Mouse (Mus musculus) activated CD4-positive, CD25-positive, alpha-beta regulatory T cell, adult 4 months (primary cell): Measurements from ENCODE around the gene Kcnmb3. TPM values are rescaled to one million over a fixed set of nuclear protein-coding genes. Genes with fewer than 3 reads are reported as not detected.

ENCODE experiments used
- ATAC-seq: one replicate; pipeline ENCODE4 v1.8.0; 2017
- polyA plus RNA-seq, 2 experiments: library from polyadenylated mRNA; unstranded; fragments of 100-300 nt; shearing (Covaris generic); gene quantifications; one replicate each; pipeline ENCODE4 v1.2.1; 2017

The Kcnmb3 gene
- polyA plus RNA-seq = under 1 TPM; 0.46 to 0.52 TPM

GRCm38 (mm10) chr3:32492097-32493090 is at the start of gene Kcnmb3:
Gene Kcnmb3, minus strand, starts transcription at chr3:32492231.
- ATAC-seq = no peak

- ATAC-seq = no peak
Observed at GRCm38 (mm10) chr3:32538091-32538490, 46.1 kb upstream of the Kcnmb3 start.

DNA sequence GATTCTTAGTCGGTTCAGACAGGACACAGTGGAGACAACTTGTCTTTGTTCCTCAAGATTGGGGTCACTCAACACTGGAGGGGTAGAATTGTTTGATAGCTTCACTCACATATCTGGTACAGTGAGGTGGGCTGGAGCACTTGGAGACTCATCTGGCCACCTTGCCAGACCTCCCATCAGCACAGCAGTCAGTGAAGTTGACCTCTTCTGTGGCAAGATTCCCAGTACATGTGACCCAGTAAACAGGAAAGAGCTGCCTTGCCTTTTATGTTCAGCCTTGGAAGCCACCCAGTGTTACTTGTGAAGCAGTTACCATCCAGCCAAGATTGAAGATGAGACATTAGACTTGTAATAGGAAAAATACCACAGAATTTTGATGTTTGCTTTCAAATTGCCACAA is 45.5 kb upstream of the Kcnmb3 start:
- no peak for ATAC-seq

DNA sequence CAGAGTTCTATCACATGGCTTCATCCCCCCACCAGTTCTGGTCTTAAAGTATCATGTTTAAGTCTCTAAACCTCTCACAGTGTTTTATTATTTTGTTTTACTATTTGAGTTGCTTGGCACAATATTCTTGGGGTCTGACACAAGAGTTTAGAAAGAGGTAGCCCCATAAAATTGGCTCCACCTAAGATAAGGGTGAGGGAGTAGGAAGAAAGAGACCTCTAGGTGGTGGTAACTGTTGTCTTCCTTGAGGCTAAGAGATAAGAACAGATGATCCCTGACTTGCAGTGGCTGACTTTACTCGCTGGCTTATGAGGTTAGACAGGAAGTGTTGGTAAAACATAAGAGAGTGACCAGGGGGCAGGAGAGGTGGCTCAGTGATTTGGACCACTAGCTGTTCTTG is 43.7 kb upstream of the Kcnmb3 start:
- no peak for ATAC-seq

DNA sequence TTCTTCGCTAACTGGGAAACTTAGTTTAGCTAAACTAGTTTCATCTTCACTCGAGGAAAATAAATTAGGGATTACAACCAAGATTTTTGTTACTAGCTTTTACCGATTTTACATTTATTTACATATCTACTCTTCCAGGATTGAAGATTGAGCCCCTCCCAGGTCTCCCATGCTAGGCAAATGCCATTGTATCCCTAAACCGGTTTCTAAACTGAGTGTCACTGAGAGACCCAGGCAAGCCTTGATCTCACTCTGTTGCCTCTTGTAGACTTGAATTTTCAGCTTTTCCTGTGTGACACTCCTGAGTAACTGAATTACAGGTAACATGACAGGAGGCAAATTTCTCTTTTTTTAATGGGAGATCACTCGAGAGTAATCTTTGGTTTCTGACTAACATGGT is 38.0 kb upstream of the Kcnmb3 start:
- no peak for ATAC-seq

DNA sequence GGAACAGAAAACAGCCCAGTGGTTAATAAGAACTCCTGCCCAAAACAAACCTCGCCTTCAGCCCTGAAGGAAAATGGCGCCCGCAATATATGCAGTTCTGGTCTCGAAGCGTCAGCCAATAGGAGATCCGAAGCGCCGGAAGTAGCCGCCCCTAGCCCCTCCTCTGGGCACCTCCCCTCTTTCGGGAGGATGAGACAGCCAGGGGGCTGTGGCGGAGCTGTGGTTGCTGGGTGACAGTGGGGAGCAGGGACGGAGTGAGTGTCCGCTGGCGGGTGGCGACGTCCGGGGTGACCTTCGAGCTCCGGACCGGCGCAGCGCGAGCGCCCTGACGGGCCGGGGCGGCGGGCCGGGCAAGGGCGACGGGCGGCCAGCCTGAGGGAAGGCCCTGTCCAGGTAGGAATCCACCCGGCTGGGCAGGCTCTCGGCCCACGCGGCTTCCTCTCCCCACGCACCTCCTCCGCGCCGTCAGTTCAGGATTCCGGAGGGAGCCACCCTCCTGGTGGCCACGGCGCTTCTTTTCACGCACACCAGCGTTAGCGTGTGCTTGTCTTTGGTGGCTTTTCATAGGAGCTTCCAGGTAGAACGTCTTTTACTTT is 37.4 kb upstream of the Kcnmb3 start, which contains the start of gene Mfn1:
TSS of gene Mfn1 (plus strand) at position 163 of the 596 bp plus-strand sequence.
- peak; percentile 100 for ATAC-seq

- no peak for ATAC-seq
Observed at GRCm38 (mm10) chr3:32527181-32527580, 35.1 kb upstream of the Kcnmb3 start.

- ATAC-seq = no peak
Observed at GRCm38 (mm10) chr3:32513528-32513927, 21.5 kb upstream of the Kcnmb3 start.

DNA sequence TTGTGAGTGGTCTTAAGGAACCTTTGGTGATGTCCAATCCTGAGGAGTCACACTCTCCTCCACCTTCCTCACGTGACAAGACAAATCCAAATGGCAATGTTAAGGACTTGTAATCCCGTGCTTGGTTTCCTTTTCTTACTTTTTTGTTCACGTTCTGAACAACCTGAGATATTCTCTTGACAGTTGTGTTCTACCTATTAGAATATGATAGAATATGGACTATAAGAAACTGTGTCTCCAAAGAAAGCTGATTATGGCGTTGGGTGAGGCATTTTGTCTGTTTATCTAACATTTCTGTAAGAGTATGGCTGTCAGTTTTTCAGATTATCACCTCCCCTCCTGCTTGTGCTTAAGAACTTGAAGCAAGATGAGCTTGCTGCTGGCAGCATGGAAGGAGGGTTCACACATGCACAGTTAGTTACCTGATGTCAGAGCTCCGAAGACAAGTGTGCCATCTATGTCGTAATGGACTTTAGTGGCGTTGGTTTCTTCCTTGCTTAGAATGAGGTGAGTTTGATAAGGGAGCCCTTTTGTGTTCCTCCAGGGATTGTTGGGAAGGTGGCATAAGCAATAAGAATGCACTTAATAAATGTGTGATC is 20.8 kb upstream of the Kcnmb3 start:
- no peak for ATAC-seq

DNA sequence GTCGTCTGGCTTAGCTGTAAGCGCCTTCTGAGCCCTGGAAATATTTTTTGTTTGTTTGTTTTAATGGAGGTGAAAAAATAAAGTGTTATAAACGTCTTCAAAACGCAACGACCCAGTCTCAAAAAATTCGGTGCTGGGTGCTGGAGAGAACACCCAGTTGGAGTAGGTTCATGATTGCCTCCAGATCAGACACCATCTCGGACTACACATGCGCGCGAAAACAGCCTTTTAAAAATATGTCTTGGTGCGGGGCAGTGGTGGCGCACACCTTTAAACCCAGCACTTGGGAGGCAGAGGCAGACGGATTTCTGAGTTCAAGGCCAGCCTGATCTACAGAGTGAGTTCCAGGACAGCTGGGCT is 19.1 kb upstream of the Kcnmb3 start:
- ATAC-seq = no peak

DNA sequence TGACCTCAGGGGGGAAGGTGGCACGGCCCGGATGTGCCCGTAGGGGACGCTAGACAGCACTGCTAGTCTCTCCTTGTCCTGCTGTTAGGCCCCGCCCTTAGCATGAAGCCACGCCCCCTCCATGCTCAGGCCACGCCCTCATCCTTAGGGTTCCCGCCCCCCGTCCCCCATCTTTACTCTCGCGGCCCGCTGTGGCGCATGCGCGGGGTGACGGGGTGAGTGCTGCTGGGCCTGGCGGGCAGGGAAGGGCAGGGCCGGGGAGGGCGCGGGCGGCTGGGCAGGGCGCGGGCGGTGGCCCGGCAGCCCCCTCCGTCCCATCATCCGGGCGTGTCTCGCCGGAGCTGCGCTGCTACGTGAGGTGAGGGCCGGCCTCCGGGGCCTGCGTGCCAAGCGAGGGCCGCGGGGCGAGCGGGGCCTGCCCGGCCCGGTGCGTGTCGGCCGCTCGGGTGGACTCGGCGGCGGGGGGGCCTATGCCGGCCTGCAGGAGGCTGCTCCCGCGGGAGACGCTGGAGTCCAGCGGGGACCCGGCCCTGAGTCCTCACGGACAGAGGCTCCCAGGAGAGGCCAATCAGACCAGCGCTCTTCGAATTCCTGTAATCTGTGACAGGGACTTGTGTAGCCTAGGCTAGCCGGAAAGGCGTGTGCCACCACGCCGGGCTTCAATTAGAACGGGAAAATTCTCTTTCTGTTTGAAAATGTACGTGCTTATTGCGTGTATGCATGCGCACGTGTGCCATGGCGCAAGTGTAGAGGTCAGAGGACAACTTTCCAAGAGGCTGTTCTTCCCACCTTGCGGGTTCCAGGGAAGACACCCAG is 18.6 kb upstream of the Kcnmb3 start:
- peak; percentile 70 for ATAC-seq

DNA sequence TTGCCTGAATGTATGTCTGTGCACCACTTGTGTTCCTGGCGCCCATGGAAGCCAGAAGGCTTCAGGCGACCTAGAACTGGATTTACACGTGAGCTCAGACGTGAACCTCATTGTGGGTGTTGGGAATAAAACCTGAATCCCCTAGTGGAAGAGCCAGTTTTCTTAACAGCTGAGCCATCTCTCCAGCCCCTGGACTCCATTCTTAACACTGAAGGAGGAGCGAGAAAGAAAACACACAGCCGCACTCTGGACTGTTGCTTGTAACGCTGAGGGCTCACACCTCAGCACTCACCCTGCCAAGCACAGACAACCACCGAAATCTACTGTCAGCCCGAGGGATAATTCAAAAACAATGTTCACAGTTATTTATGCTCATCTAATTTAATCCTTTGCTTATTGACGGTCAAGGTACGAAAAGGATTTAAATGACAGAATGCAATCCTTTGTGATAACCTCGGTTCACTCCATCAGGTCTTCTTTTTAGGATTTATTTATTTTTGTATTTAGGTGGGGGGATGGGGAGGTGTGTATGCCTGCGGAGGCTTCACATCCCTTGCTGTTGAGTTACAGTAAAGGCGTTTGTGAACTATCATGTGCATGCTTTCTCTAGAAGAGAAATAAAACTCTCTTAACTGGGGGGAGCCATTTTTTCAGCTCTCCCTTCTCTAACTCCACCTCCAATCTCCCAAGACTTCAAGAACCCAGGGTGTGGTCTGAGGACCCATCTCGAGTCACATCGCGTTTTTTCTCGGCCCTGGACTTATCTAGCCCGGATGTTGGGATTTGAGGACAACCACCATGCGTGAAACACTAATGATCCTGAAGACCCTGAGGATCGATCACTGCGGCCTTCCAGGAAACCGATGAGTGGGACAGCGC is 17.7 kb upstream of the Kcnmb3 start, which contains the start of gene Zfp639:
TSS of gene Zfp639 (plus strand) at position 764 of the 879 bp plus-strand sequence.
- ATAC-seq = peak; percentile 2

GRCm38 (mm10) chr3:32508666-32509324 is 16.8 kb upstream of the Kcnmb3 start:
- peak; percentile 60 for ATAC-seq

DNA sequence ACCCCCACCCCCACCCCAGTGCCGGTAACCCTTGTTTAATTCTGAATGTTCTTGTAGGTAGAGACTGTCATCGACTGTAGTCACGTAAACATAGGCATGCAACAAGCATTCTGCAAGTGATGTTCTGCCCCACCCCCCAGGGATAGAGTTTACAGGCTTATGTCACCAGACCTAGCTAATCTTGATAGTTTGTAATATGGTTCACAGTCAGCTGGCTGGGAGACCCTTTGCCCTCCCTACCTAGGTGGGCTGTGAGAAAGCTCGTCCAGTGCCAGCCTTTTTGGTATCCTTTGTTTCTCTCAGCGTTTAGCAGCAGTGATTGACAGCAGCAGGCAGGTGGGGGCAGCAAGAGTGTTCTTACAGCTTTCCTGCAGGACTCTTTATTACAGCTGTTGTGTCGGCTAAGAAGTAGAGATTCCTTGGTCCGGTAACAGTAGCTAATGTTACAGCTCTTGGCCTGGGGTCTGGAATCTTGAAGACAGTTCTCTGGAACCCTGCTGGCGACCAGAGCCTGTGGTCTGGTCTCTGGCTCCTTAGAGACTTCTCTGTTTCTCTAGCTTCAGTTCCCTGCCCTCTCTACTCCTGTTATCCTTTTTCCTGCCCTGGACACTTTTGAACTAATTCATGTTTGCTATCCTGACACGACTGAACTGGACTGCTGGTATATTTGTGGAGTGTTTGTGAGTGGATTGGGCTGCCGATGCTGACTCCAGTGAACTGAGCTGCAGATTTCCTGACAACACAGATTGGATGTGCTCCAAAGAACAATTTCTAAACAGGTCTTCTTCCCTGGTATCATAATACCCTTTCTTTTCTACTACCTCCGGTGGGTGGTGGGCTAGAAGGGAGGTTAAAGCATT is 14.6 kb upstream of the Kcnmb3 start:
- ATAC-seq = no peak

GRCm38 (mm10) chr3:32505841-32506240 is 13.8 kb upstream of the Kcnmb3 start:
- ATAC-seq = no peak

DNA sequence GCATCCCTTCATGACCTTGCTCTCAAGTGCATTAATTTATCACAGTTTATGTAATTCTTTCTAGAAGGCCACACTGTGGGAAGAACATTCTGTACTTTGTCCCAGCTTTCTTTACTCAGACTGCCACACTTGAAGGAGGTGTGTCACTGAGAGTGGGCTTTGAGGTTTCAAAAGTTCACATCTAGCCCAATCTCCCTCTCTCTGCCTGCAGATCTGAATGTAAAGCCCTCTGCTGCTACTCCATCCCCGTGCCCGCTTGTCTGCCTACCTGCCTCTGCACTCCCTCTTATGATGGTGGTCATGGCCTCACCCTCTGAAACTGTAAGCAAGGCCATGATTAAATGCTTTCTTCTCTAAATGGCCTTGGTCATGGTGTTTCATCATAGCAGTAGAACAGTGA is 8.3 kb upstream of the Kcnmb3 start:
- ATAC-seq = no peak

DNA sequence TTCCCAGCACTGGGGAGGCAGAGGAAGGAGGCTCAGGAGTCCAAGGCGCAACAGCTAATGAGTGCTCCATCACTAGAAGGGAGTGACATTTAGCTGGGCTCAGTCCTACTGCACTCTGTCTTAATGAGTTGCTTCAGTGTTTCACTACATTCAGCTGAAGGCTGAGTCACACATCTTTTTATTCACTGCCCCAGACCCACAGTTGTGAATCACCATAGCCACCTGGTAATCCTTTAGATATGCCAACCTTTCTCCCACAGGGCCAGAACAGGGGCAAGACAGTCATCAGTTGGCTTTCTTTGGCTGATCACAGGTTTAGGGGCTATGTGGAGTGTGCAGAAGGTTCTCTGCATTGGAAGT is 4.7 kb upstream of the Kcnmb3 start:
- no peak for ATAC-seq

DNA sequence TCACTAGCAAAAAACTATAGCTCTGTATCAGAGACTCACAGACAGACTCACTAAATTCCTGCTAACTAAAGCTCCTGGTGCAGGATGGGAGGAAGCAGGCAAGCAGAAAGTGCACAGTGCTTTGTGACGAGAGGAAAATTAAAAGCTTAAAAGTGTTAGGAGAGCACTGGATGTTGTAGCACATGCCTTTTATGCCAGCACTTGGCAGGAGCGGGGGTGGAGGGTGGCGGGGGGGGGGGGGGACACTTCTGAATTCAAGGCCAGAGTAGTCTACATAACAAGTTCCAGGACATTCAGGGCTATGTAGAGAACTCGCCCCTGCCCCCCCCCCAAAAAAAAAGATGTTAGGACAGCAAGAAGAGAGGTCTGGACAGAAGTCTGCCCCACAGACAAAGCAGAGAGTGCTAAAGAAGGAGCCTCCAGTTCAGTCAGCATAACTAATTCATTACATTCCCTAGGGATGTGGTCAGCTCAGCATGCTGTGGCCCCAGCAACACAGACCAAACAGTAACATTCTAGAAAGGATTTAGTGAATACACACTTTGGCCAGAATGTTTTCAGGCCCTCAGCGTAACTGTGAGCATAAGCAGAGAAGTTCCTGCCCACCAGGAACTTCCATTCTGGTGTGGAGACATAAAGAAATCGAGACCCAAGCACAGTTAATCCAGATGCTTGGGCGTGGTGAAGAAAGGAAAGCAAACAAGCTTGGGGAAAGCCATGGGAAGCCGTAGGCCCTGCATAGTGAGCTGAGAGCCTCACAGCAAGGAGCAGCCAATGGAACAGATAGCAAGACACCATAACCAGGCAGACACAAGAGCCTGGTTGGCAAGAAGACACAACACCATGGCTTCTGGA is 4.1 kb upstream of the Kcnmb3 start:
- no peak for ATAC-seq
